In genomic region chr11:95557032-95557431, GRCm38 (mm10) we compare ENCODE assay signal across 21 mouse cellular contexts. TPM values are rescaled to one million over a fixed set of nuclear protein-coding genes. Genes with fewer than 3 reads are reported as not detected.
"Had no signal": no experiment of that assay in that cellular context is flagged by ENCODE, and none has a peak within 500 bp of the region (broad histone marks: within the 10 kb centered on the region; RNA-seq: fewer than 3 reads in every experiment).

No protein-coding gene starts in this region.

- H3K27me3 ChIP-seq: midbrain, embryonic 12.5 days; midbrain, embryonic 15.5 days; neural tube, embryonic 12.5 days; neural tube, embryonic 15.5 days; stomach, embryonic 15.5 days had no signal

- H3K4me1 ChIP-seq: liver, embryonic 13.5 days; neural tube, embryonic 12.5 days had no signal

- ATAC-seq: midbrain, embryonic 15.5 days had no signal

- H3K36me3 ChIP-seq: liver, embryonic 13.5 days; midbrain, embryonic 12.5 days; midbrain, embryonic 15.5 days; neural tube, embryonic 12.5 days; neural tube, embryonic 15.5 days; stomach, embryonic 15.5 days had no signal

- H3K4me2 ChIP-seq: liver, embryonic 13.5 days; midbrain, embryonic 12.5 days; midbrain, embryonic 15.5 days; neural tube, embryonic 12.5 days; neural tube, embryonic 15.5 days; stomach, embryonic 15.5 days had no signal

- DNase-seq: kidney, adult 9 months; kidney, postnatal 14 days; layer of hippocampus, adult 9-11 months; liver, embryonic 13.5 days; lung, adult 2 months; lung, postnatal 14 days; lung, postnatal 4 days; right cerebral cortex, postnatal 25 days; spleen, adult 18-20 months; thymus, postnatal 25 days had no signal

- H3K27ac ChIP-seq: layer of hippocampus, adult 2 months; liver, embryonic 13.5 days; midbrain, embryonic 12.5 days; midbrain, embryonic 15.5 days; neural tube, embryonic 12.5 days; neural tube, embryonic 15.5 days; stomach, embryonic 15.5 days had no signal

- H3K9me3 ChIP-seq: liver, embryonic 13.5 days; midbrain, embryonic 12.5 days; midbrain, embryonic 15.5 days; neural tube, embryonic 12.5 days; neural tube, embryonic 15.5 days; stomach, embryonic 15.5 days had no signal

- H3K9ac ChIP-seq: liver, embryonic 13.5 days; midbrain, embryonic 12.5 days; midbrain, embryonic 15.5 days; neural tube, embryonic 12.5 days; neural tube, embryonic 15.5 days; stomach, embryonic 15.5 days had no signal

- H3K4me3 ChIP-seq: layer of hippocampus, adult 2 months; liver, embryonic 13.5 days; midbrain, embryonic 12.5 days; midbrain, embryonic 15.5 days; neural tube, embryonic 12.5 days; neural tube, embryonic 15.5 days; stomach, embryonic 15.5 days had no signal

RNA-seq across cellular contexts. Expression of gene Ngfr, which starts 30.5 kb away (rescaled TPM):
- total RNA-seq: megakaryocyte progenitor cell, adult 5-6 weeks; megakaryocyte-erythroid progenitor cell, adult 5-6 weeks had no signal

RNA-seq across cellular contexts. Expression of gene Nxph3, which starts 42.7 kb away (rescaled TPM):
- total RNA-seq: liver, adult 2 months; megakaryocyte progenitor cell, adult 5-6 weeks; megakaryocyte-erythroid progenitor cell, adult 5-6 weeks had no signal
- polyA plus RNA-seq: liver, embryonic 16.5 days; thymus, postnatal 0 days had no signal
